Mouse (Mus musculus) right cerebral cortex, postnatal 14 days (tissue): ENCODE data around the gene Gm8356.
"Not testable (repeated sequence)": the region's sequence is repeated elsewhere in the genome, so short reads cannot be mapped to it uniquely, and the experiment has no call there.

Source experiments
- DNase-seq: peaks from one replicate; pipeline ENCODE4 v3.0.0; 2022

Gm8356 gene

DNA sequence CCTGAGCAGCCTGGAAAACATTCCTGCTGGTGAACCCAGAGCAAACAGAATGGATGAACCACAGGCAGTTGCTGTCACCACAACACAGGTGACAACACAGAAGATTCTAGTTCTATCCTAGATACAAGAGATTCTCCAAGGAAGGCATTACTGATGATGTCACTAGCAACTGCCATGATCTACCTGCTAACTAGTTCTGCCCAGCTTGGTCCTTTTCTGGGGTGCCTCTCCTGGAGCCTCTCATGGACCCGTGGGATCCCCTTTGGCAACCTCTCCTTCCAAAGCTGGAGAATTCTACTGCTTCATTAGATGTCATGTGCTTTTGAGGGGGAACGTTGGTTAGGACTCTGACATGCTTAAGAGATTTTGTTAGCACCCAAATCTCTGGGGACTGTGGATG lies at the start of gene Gm8356:
Gene Gm8356, minus strand, starts transcription at position 101 of the 400 bp plus-strand sequence.
- DNase-seq, result not testable (repeated sequence)

GRCm38 (mm10) chr14:6486331-6486730 lies 50.8 kb downstream of the Gm8356 start:
- DNase-seq, result not testable (repeated sequence)

- not testable (repeated sequence) for DNase-seq
Measured at GRCm38 (mm10) chr14:6485541-6485940, 51.5 kb downstream of the Gm8356 start.

DNA sequence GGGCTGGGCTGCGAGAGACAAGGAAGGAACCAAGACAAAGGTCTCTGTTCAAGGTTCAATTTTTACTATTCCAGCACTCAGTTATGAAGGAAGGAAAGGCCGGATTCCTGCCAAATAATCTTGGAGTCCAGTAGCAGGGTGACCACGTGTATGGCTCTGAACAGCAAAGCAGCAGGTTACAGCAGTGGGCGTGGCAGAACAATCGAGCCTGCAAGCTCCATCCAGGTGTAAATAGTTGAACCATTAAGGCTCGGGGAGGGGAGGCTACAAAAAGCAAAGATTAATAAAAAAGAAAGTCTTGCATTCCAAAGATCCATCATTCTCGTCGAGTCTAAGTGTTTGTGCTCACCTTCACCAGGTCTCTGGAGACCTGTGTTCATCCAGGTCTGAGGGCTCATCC lies 55.0 kb downstream of the Gm8356 start:
- not testable (repeated sequence) for DNase-seq
